Mouse (Mus musculus) left cerebral cortex, adult 2 months (tissue): ENCODE results near the gene Gm39566. TPM values are rescaled to one million over a fixed set of nuclear protein-coding genes. Genes with fewer than 3 reads are reported as not detected.
A peak's percentile ranks its signal among the peaks of the same experiment; 100 is the strongest.

Experiments used
- DNase-seq, 2 experiments: peaks; one replicate each; pipeline ENCODE4 v3.0.0; 2021 to 2022; ENCODE audit warnings: low spot score in 2 of 2, mixed read lengths in 1 of 2; ENCODE audit errors: extremely low spot score in 1 of 2
- H3K27ac ChIP-seq: fragments of 200-600 bp; 2 replicates; pipeline ENCODE4 v1.8.1; 2022
- H3K4me3 ChIP-seq: fragments of 200-600 bp; 2 replicates; pipeline ENCODE4 v1.8.1; 2022
- CTCF ChIP-seq: fragments of 200-600 bp; IDR thresholded peaks from 2 replicates; pipeline ENCODE4 v1.8.1; 2022; ENCODE audit warnings: antibody characterized with exemption, mild to moderate bottlenecking, moderate library complexity
- intact Hi-C: fragments of 180-260 bp; cut with DNase I; formaldehyde crosslinking; loops from one replicate; pipeline ENCODE4 v1.15.1; 2025
- total RNA-seq, 2 experiments: library from RNA; stranded (reverse); gene quantifications; 2 replicates each; pipeline ENCODE4 v1.2.3; 2021

Gm39566 gene
- total RNA-seq, 2 experiments from 2014 or later = not detected

DNA sequence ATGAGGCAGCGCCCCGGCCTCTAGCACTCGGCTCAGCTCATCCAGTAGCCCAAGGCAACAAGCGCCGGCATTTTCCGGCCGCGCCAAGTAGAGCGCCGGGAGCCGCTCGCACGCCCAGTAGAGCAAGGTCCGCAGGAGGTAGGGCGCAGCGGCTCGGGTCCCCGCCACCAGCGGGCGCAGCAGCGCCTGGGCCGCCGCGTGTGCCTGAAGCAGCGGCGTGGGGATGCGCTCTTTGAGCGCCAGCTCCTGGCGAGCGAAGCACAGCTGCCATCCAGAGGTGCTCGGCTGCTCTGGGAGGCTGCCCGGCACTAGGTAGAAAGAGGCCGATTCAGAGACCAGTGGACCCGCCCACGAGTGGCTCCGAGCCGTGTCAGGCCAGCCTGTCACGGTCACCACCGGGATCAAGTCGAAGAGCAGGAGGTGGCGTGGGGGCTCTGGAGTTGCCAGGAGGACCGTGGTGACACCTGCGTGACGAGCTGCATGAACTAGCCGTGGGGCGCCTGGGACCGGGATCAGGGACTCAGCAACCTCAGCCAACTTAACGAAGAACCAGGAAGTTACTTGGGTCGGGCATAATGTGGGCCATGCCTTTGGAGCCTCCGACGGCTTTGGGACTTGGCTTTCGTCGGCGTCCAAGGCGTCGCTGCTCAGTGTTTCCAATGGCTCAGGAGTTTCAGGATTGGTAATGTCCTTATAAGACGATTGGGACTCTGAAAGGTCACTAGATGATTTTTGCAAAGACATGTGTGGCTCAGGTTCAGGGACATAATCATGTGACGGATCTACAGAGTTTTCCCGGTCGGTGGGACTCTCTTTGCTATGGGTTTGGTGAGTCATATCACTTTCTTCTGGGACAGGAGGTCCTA, 11.1 kb downstream of the Gm39566 start:
- H3K27ac ChIP-seq = peak overlapping the region; percentile 46; the same call in 1 of the 2 replicates
- TF ChIP-seq CTCF = peak; percentile 72
- DNase-seq = peak; percentile 68 to 79

DNA sequence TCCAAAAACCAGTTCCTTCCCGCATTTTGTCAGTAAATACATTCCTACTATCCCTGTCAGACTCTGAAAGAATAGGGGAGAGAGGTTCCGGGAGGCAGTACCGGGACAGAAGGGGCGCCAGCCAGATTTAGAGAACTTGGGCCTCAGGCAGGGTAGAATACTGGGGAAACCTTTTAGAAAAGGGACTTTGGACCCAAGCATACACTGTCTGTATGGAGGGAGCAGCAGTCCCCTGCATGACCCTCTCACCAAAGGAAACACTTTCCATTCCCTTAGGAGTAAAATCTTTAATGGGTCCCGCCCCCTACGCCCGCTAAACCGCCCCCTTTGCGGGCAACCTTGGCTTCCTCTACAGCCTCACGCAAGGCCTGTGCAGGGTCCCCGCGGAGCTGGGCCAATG, 11.8 kb downstream of the Gm39566 start:
- TF ChIP-seq CTCF = no peak
- peak overlapping the region; percentile 52 for H3K4me3 ChIP-seq
- intact Hi-C loops = loop anchor here (2.0 to 5.0 kb wide), 4 partner anchors 33 to 74 kb away; partner anchors contain the start of genes Nlgn2, Polr2a and Tmem95
- peak overlapping the region; percentile 46; the same call in 1 of the 2 replicates for H3K27ac ChIP-seq
- no peak for DNase-seq

More for the DNA sequence above, 11.1 kb downstream of the Gm39566 start:
- intact Hi-C loops = loop anchor here (2.0 to 5.0 kb wide), 4 partner anchors 33 to 73 kb away; partner anchors contain the start of genes Nlgn2, Polr2a and Tmem95
- peak overlapping the region; percentile 52 for H3K4me3 ChIP-seq

DNA sequence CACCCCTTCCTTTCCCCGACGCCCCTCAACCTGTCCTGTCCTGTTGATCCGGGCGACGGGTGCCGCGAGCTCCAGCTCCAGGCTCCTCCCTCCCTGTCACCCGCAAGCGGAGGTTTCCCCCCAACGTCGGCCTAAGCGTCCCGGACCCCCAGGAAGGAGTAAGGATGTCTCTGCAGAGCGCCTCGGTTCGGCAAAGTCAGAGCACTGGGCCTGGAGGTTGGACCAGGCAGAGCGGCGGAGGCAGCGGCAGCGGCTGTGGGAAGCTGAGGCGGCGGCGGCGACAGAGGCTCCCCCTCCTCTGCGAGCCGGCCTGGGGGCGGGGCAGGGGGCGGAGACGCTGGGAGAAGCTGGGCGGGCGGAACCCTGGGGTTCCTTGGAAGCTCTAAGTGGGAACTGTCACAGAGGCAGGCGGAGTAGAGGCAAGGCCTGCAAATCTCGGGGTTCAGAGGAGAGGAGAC, 12.4 kb downstream of the Gm39566 start:
- no peak for TF ChIP-seq CTCF
- intact Hi-C loops = loop anchor here (2.0 to 5.0 kb wide), 4 partner anchors 34 to 75 kb away; partner anchors contain the start of genes Nlgn2, Polr2a and Tmem95
- H3K27ac ChIP-seq = peak overlapping the region; percentile 59

DNA sequence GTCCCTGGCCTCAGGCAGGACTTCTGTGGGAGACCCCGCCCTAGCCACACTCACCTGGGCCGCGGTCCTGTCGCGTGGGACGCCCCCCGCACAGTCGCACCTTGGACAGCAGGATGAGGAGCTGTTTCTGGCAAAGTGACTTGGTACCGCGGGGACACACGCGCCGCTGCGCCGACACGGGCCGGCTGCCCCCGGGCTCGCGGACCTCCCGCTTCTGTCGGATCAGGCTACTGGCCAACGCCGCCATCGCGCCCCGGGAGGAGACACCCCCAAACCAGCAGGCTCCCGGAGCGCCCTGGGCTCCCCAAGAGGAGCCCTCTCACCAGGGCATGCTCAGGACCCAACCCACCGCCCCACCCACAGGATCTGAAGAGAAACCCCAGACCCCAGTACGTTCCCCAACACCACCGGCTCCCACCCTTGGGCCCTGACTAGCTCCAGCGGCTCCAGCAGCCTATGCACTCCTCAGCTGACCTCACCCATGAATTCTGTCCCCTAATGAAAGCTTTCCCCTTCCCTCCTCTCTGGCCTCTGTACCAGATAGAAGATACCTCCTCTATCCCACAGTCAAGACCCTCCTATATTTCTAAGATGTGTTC, 13.6 kb downstream of the Gm39566 start, which contains the start of gene Fgf11:
Gene Fgf11, minus strand, starts transcription at position 479 of the 599 bp plus-strand sequence.
- Histone ChIP-seq H3K4me3 (peak within 1 kb of the TSS; percentile 52), H3K27ac (peak within 1 kb of the TSS; percentile 59)
- intact Hi-C loops = loop anchor here (5.0 kb wide), 1 partner anchor 76 kb away; the partner anchor contains the start of gene Tmem95
- TF ChIP-seq CTCF = no peak
- no peak for DNase-seq

More for the DNA sequence above, 12.4 kb downstream of the Gm39566 start:
- H3K4me3 ChIP-seq = peak overlapping the region; percentile 52
- peak; percentile 80 to 88 for DNase-seq

DNA sequence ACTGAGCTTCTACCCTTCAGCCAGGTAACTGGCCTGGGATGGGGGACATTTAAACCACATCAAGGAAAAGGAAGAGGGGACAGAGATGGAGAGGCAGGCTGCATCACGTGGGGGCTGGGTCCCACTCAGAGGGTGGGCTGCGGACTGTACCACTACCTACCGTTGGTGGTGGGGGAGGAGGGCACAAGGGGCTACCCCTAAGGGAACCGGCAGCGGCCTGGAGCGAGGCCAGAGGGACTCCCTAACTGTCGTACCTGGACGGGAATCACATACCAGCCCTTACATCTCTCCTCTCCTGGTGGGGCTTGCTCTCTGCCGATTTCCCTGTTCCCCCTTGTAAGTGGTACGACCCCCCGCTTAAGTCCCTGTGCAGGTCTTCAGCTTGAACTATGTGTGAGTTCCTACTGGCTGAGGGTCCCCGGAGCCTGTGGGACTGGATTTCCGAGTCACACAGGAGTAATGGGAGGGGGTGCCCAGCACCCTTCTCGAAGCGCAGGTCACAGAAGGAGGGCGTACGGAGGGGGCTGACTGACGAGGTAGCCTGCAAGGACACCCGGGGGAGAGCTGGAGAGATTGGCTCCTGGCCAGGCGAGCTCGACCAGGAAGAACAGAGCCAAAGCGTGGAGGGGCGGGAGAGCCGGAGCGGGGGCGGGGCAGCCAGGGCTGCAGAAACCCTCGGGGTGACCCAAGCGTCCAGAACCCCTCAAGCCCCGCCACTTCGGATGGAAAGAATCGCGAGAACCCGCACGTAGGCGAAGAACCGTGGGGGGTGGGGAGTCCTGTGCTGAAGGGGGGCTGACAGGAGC, 14.5 kb downstream of the Gm39566 start:
- TF ChIP-seq CTCF = no peak
- intact Hi-C loops = loop anchor here (5.0 kb wide), 1 partner anchor 77 kb away; the partner anchor contains the start of gene Tmem95
- Histone ChIP-seq H3K27ac (peak overlapping the region; percentile 41), H3K4me3 (peak overlapping the region; percentile 52)
- DNase-seq = no peak

DNA sequence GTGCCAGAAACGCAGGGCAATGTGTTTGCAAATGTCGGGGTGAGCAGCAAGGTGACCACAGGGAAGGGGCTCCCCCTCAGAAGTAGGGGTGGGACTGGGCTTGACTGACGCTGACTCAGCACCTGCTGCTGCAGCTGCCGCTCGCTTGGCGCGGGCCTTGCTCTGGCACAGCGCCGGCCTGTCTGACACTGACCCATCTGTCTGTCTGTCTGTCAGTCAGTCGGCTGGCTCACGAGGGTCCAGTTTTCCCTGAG, 15.0 kb downstream of the Gm39566 start:
- no peak for TF ChIP-seq CTCF
- DNase-seq = no peak

DNA sequence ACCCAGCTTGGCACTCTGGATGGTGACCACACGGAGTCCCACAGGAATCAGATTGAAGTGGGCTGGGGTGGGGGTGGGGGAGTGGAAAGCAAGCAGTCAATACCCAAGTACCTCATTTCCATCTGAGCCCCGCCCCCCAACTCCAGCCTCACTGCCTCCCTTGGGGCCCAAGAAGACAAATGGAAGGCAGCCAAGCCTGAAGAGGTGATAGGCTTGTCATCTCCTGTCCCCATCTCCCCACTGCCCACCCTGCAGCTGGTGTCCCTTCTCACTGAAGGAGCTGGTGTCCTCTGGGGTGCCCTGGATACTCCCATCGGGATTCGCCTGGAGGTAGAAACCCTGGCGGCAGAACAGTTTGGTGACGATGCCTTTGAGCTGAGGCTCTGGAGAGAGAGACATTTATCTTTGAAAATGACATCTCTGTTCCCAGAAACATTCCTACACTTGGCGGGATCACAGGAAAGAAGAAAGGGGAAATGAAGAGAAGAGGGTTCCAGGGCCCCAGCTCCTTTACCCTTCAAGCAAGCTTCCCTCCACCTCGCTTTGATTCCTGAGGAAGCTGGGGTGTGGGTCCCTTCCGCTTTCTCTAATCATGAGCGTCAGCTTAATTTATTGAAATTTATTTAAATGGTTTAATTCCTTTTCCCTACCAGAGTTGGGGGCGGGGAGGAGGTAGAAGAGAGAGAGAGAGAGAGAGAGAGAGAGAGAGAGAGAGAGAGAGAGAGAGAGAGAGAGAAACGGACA, 15.5 kb downstream of the Gm39566 start:
- no peak overlapping the region for H3K4me3 ChIP-seq
- no peak for DNase-seq
- no peak overlapping the region for H3K27ac ChIP-seq
- TF ChIP-seq CTCF = no peak
- intact Hi-C loops = loop anchor here (5.0 kb wide), 1 partner anchor 78 kb away; the partner anchor contains the start of gene Tmem95

More for the DNA sequence above, 15.0 kb downstream of the Gm39566 start:
- H3K4me3 ChIP-seq = peak overlapping the region; percentile 52
- no peak overlapping the region; the same call in 1 of the 2 replicates for H3K27ac ChIP-seq
- intact Hi-C loops = loop anchor here (5.0 kb wide), 1 partner anchor 77 kb away; the partner anchor contains the start of gene Tmem95

DNA sequence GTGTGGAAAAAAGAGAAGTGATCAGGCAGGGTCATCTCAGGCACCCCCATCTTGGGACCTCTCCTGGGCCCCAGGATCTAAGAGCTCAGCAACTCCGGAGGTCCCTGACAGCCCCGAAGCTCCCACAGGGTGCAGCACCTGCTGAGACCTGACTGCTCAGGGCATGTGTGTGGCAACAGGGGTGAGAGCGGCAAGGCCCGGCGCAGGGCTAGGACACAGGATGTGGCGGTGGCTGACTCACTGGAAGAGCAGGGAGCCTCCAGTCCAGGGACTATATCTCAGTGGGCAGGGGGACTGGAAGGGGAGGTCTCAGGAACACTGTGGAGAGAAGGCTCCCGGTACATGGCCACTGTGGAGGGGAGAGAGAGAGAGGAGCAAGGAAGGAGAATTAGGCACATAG, 17.2 kb downstream of the Gm39566 start:
- no peak for DNase-seq
- Histone ChIP-seq H3K4me3 (no peak overlapping the region), H3K27ac (no peak overlapping the region)
- intact Hi-C loops = no loop called here
- no peak for TF ChIP-seq CTCF

DNA sequence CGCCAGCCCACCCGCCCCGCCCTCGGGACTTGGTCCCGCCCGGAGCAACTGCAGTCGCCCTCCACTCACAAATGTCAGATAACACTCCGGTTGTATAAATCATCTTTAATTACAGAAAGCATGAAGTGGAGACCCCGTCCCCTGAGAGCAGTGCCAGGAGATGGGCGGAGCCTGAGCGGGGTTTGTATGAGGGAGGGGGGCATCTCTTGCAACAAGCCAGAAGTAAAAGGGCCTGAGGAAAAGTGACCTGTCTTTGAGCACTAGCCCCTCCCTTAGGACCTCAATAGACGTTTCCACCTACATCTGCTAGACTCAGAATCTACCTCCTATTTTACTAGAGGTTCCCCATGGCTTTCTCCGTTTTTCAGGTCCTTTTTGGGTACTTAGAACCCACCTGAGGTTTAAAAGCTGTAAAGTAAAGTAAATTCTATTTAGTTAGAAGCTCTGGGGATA, 19.1 kb downstream of the Gm39566 start:
- Histone ChIP-seq H3K27ac (no peak overlapping the region; the same call in 1 of the 2 replicates), H3K4me3 (peak overlapping the region; percentile 46)
- intact Hi-C loops = no loop called here
- DNase-seq = no peak
- TF ChIP-seq CTCF = no peak

DNA sequence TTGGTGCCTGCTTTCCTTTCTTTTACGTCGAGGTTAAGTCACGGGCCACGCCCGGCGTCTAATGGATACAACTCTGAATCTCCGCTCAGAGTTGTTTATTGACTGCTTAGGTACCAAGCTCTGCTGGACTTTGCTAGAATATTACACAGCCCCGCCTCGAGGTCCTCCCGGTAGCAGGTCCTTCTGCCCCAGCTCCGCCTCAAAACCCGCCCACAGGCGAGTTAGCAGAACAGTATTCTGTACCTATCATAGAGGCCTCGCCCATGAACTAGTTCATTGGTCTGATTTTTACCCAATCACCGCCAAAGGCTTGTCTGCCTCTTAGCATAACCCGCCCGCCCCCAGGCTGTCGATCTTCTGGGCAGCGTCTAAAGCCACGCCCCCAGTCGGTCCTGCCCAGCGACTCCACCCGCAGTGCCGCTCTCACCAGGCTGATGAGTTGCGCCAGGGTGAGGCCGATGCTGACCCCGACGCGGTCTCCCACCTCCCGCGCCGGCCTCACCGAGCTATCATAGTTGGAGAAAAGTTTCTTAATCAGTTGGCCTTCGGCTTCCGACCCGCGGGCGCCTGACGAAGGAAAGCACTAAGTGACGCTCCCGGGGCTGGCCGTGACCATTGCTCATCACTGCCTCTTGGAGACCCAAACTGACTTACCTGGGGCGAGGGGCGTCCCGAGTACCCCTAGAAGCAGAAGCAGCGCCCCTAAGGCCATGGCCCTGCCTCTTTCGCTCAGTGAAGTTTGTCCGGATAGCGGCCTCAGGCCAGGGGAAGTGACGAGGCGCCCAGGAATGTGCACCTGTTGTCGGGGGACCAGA, 19.7 kb downstream of the Gm39566 start, which contains the start of gene Chrnb1:
Gene Chrnb1, minus strand, starts transcription at position 776 of the 815 bp plus-strand sequence.
- peak; percentile 79 to 88 for DNase-seq
- TF ChIP-seq CTCF = no peak; the same call in 1 of the 2 replicates
- Histone ChIP-seq H3K27ac (peak within 1 kb of the TSS; percentile 64), H3K4me3 (peak within 1 kb of the TSS; percentile 46)
- intact Hi-C loops = no loop called here
